Mouse (Mus musculus): ENCODE results near the gene Snx30. TPM values are rescaled to one million over a fixed set of nuclear protein-coding genes. Genes with fewer than 3 reads are reported as not detected.

Snx30 gene
- polyA plus RNA-seq, 1 experiment from 2014 or later: 3.4 TPM

- 45% methylated on average over 7 of the region's 7 CpGs for WGBS (ENCODE audit: insufficient replicate concordance)
- no peaks in the 10 kb centered on the region for H3K27me3 ChIP-seq
- no peaks in the 10 kb centered on the region for H3K9me3 ChIP-seq (replicated peaks)
- H3K4me1 ChIP-seq (replicated peaks): peaks cover 57% of the 10 kb centered on the region
- DNase-seq (no peak), ATAC-seq (ENCODE audit: low read depth) (peak; percentile 55)
- H3K27ac ChIP-seq: no peak overlapping the region
- no peak overlapping the region for H3K4me3 ChIP-seq (replicated peaks)
- H3K4me2 ChIP-seq: no peak overlapping the region
- peak overlapping the region; percentile 3; the same call in 1 of the 2 replicates for H3K9ac ChIP-seq
- no peaks in the 10 kb centered on the region for H3K36me3 ChIP-seq
Observed at GRCm38 (mm10) chr4:59814094-59814493, 8.5 kb downstream of the Snx30 start.

DNA sequence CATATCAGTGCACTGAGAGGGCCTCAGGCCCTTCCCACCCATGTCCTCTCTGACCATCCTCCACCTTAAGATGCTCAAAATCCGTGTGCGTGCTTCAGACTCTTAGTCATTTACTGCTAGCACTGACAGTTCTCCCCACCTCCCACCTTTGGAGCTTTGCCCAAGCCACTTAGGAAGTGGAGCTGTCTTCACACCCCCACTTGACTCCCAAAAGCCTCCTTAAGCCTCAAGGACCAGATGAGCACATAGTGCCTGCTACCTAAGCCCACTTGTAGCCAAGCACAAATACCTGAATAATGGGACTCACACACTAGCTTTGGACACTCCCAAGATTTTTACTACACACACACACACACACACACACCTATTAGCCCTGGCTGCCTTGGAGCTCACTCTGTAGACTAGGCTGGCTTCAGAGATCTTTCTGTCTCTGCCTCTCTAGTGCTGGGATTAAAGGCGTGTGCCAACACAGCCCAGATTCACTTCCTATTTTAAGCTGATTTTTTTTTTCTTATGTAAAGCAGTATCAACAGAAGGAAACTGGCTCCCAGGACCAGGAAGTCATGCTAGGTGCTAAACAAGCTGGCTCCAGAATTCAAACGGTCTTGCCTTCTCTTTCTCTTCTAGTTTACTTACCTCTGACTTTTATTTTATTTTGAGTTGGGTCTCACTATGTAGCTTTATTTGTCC lies 9.6 kb downstream of the Snx30 start:
- Histone ChIP-seq H3K27ac (no peak overlapping the region; the same call in 1 of the 2 replicates), H3K36me3 (no peaks in the 10 kb centered on the region), H3K9me3 (replicated peaks) (no peaks in the 10 kb centered on the region), H3K27me3 (no peaks in the 10 kb centered on the region), H3K4me2 (no peak overlapping the region), H3K4me1 (replicated peaks) (peaks cover 64% of the 10 kb centered on the region), H3K9ac (no peak overlapping the region), H3K4me3 (replicated peaks) (no peak overlapping the region)
- DNase-seq (no peak), ATAC-seq (ENCODE audit: low read depth) (no peak)
- WGBS (ENCODE audit: insufficient replicate concordance): 58% methylated on average over 4 of the region's 4 CpGs

DNA sequence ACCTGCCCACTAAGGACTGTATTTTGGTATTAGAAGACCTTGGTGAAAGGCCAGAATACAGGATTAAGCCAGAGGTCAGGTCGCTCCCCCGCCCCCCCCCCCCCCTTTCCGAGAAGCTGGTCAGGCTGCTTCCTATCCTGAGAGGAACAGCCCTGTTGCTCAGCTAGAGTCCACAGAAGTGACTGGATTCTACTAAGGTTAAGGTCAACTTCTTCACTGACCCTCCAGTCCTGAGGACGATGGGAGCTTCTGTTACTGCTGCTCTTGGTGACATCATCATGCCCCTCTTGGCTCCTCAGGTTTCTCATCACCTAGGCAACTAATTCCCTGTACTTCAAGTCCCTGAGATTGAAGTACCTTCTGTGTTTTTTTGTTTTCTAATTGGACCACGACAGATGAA lies 10.4 kb downstream of the Snx30 start:
- WGBS (ENCODE audit: insufficient replicate concordance): 68% methylated on average over 5 of the region's 5 CpGs
- Histone ChIP-seq H3K36me3 (no peaks in the 10 kb centered on the region), H3K4me2 (no peak overlapping the region), H3K9me3 (replicated peaks) (no peaks in the 10 kb centered on the region), H3K27me3 (no peaks in the 10 kb centered on the region), H3K4me1 (replicated peaks) (peaks cover 64% of the 10 kb centered on the region), H3K27ac (no peak overlapping the region), H3K4me3 (replicated peaks) (no peak overlapping the region), H3K9ac (no peak overlapping the region)
- ATAC-seq (ENCODE audit: low read depth) (no peak), DNase-seq (no peak)

DNA sequence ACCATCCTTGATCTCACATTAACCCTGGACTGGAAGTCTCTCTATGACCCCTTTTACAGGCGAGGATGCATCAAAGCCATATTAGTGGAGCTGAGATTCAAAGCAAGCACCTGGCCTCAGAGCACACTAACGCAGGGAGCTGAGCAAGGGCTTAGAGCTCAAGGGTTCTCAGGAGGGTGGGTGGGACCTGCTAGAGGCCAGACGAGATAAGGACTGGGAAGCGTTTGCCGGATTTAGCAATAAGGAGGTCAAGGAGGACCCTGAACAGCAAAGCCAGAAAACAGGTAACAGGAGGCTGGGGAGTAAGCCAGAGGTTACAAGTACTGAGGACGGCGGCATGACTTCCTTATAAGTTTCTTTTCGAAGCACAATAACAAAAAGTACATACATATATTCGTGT lies 10.8 kb downstream of the Snx30 start:
- Histone ChIP-seq H3K27ac (no peak overlapping the region), H3K36me3 (no peaks in the 10 kb centered on the region), H3K9ac (no peak overlapping the region), H3K4me2 (no peak overlapping the region), H3K4me1 (replicated peaks) (peaks cover 64% of the 10 kb centered on the region), H3K27me3 (no peaks in the 10 kb centered on the region), H3K4me3 (replicated peaks) (no peak overlapping the region), H3K9me3 (replicated peaks) (no peaks in the 10 kb centered on the region)
- WGBS (ENCODE audit: insufficient replicate concordance): 49% methylated on average over 9 of the region's 9 CpGs
- no peak for ATAC-seq (ENCODE audit: low read depth)
- no peak for DNase-seq

DNA sequence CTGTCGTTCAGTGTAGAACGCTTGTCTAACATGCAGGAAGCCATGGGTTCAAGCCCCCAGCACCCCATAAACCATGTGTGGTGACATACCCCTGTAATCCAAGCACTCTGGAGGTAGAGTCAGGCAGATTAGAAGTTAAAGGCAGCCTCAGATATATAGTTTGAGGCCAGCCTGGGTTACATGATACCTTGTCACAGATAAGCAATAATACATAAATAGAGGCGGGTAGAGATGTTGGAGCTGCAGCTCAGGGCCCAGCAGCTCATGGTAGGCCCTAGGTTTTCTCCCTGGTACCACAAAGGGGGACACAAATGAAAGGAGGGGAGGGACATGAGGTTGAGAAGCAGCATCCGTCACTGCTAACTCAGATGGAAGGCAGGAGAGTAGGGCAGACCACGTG lies 12.2 kb downstream of the Snx30 start:
- Histone ChIP-seq H3K4me3 (replicated peaks) (no peak overlapping the region), H3K36me3 (no peaks in the 10 kb centered on the region), H3K27me3 (no peaks in the 10 kb centered on the region), H3K9me3 (replicated peaks) (no peaks in the 10 kb centered on the region), H3K9ac (no peak overlapping the region), H3K4me1 (replicated peaks) (peaks cover 64% of the 10 kb centered on the region), H3K27ac (no peak overlapping the region), H3K4me2 (no peak overlapping the region)
- WGBS (ENCODE audit: insufficient replicate concordance): 55% methylated on average over 5 of the region's 5 CpGs
- ATAC-seq (ENCODE audit: low read depth) (peak; percentile 63), DNase-seq (no peak)

DNA sequence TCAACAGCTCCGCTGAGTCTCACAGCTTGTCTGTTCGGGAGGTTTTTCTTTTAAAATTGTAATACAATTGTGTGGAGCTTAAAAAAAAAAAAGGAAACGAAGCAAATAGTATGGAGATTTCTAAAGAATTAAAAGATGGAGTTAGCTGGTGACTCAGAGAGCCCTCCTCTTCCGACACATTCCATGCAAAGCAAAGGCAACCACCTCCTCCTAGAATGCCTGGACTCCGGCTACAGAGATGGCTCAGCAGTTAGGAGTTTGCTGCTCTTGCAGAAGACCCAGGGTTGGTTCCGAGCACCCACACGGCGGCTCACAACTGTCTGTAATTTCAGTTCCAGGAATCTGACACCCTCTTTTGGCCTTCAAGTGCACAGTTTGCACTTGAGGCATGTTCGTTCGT lies 12.9 kb downstream of the Snx30 start:
- peaks cover 66% of the 10 kb centered on the region for H3K4me1 ChIP-seq (replicated peaks)
- no peak overlapping the region for H3K9ac ChIP-seq
- ATAC-seq (ENCODE audit: low read depth): no peak
- H3K4me3 ChIP-seq (replicated peaks): no peak overlapping the region
- no peak for DNase-seq
- H3K36me3 ChIP-seq: no peaks in the 10 kb centered on the region
- H3K27me3 ChIP-seq: no peaks in the 10 kb centered on the region
- no peak overlapping the region; the same call in 1 of the 2 replicates for H3K27ac ChIP-seq
- H3K9me3 ChIP-seq (replicated peaks): no peaks in the 10 kb centered on the region
- no peak overlapping the region for H3K4me2 ChIP-seq
- WGBS (ENCODE audit: insufficient replicate concordance): 77% methylated on average over 10 of the region's 10 CpGs

DNA sequence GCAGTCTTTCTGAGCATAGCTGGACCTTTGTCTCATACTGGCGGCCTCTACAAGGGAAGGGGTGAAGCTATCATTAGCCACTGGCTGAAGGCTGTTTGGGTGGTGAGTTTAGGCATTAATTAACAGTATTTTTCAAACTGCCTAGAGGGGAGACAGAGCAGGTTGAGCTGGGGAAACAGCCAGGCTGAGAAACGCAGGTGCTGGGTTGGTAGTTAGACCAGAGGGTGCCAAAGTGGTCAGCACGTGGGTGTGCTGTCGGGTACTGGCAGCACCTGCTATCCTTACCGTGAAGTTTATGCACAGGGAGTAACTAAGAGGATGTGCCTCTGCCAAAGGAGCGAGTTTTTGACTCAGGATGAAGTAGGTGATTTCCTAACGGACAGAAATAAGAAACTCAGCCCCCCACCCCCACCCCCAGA lies 13.4 kb downstream of the Snx30 start:
- DNase-seq (no peak), ATAC-seq (ENCODE audit: low read depth) (no peak)
- WGBS (ENCODE audit: insufficient replicate concordance): 39% methylated on average over 7 of the region's 7 CpGs
- Histone ChIP-seq H3K4me3 (replicated peaks) (no peak overlapping the region), H3K27ac (peak overlapping the region; percentile 39; the same call in 1 of the 2 replicates), H3K9me3 (replicated peaks) (no peaks in the 10 kb centered on the region), H3K4me1 (replicated peaks) (peaks cover 63% of the 10 kb centered on the region), H3K4me2 (no peak overlapping the region), H3K9ac (no peak overlapping the region), H3K27me3 (no peaks in the 10 kb centered on the region), H3K36me3 (no peaks in the 10 kb centered on the region)

DNA sequence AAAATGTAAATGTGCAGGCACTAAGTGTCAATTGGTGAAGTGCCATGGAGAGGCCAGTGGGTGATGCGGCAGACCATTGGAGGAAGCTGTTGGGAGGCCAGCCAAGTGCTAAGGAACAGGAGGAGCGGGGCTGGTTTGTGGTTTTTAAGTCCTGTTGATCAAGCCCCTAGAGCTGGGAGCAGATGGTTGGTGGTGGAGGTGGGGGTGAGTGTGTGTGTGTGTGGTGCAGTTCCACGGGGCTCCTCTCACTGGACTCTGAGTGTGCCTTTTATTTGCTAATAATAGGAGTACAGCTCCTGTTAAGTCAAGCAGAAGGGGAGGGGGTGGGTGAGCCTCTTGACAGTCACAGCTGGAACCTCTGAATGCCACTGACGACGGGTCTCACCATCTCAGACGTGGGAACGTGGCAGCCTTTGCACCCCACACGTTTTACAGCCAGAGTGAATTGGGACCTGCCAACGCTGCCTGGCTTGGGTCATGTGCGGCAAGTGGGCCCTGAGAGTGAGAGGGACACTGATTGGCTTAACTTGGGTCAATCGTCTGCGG lies 13.9 kb downstream of the Snx30 start:
- Histone ChIP-seq H3K4me3 (replicated peaks) (no peak overlapping the region), H3K36me3 (no peaks in the 10 kb centered on the region), H3K27ac (peak overlapping the region; percentile 39; the same call in 1 of the 2 replicates), H3K9ac (no peak overlapping the region), H3K9me3 (replicated peaks) (no peaks in the 10 kb centered on the region), H3K4me1 (replicated peaks) (peaks cover 58% of the 10 kb centered on the region), H3K4me2 (no peak overlapping the region), H3K27me3 (no peaks in the 10 kb centered on the region)
- no peak for DNase-seq
- no peak; the same call in 1 of the 2 replicates for ATAC-seq (ENCODE audit: low read depth)
- 53% methylated on average over 12 of the region's 12 CpGs for WGBS (ENCODE audit: insufficient replicate concordance)

- ATAC-seq (ENCODE audit: low read depth) (no peak), DNase-seq (no peak)
- Histone ChIP-seq H3K27ac (no peak overlapping the region), H3K4me1 (replicated peaks) (peaks cover 57% of the 10 kb centered on the region), H3K9me3 (replicated peaks) (no peaks in the 10 kb centered on the region), H3K9ac (no peak overlapping the region), H3K4me2 (no peak overlapping the region), H3K27me3 (no peaks in the 10 kb centered on the region), H3K4me3 (replicated peaks) (no peak overlapping the region), H3K36me3 (no peaks in the 10 kb centered on the region)
- WGBS (ENCODE audit: insufficient replicate concordance): 80% methylated on average over 1 of the region's 1 CpGs
Observed at GRCm38 (mm10) chr4:59821516-59821915, 15.9 kb downstream of the Snx30 start.

GRCm38 (mm10) chr4:59822119-59822518 lies 16.5 kb downstream of the Snx30 start:
- H3K36me3 ChIP-seq: 0 out of 2 replicates have a peak, but pooled peaks cover under 1% of the 10 kb centered on the region
- no peak overlapping the region for H3K27ac ChIP-seq
- no peaks in the 10 kb centered on the region for H3K27me3 ChIP-seq
- H3K4me1 ChIP-seq (replicated peaks): peaks cover 53% of the 10 kb centered on the region
- H3K4me3 ChIP-seq (replicated peaks): no peak overlapping the region
- no peaks in the 10 kb centered on the region for H3K9me3 ChIP-seq (replicated peaks)
- no peak for DNase-seq
- WGBS (ENCODE audit: insufficient replicate concordance): 53% methylated on average over 4 of the region's 4 CpGs
- no peak for ATAC-seq (ENCODE audit: low read depth)
- no peak overlapping the region for H3K4me2 ChIP-seq
- no peak overlapping the region for H3K9ac ChIP-seq

GRCm38 (mm10) chr4:59823470-59823869 lies 17.8 kb downstream of the Snx30 start:
- no peak overlapping the region for H3K9ac ChIP-seq
- 49% methylated on average over 7 of the region's 7 CpGs for WGBS (ENCODE audit: insufficient replicate concordance)
- H3K27ac ChIP-seq: no peak overlapping the region
- no peak overlapping the region for H3K4me2 ChIP-seq
- H3K36me3 ChIP-seq: 0 out of 2 replicates have a peak, but pooled peaks cover 3% of the 10 kb centered on the region
- ATAC-seq (ENCODE audit: low read depth) (no peak), DNase-seq (no peak)
- no peaks in the 10 kb centered on the region for H3K9me3 ChIP-seq (replicated peaks)
- no peaks in the 10 kb centered on the region for H3K27me3 ChIP-seq
- no peak overlapping the region for H3K4me3 ChIP-seq (replicated peaks)
- H3K4me1 ChIP-seq (replicated peaks): peaks cover 39% of the 10 kb centered on the region

DNA sequence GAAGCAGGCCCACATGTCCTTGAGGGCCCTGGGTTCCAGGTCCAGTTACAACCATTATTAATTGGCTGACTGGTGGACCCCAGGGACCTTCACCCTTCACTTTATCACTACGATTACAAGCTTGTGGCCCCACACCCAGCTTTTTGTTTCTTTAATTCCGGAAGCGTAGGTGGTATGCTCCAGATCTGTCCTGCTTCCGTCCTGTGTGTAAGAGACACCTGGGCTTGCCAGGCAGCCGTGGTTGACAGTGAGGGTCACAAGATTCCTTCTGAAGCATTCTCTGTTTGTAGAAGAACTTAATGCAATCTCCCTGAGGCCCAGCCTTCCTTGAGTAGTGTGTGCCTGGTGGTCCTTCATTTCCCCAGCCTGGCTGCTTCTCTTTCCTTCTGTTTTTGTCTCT lies 19.2 kb downstream of the Snx30 start:
- WGBS (ENCODE audit: insufficient replicate concordance): 74% methylated on average over 5 of the region's 5 CpGs
- ATAC-seq (ENCODE audit: low read depth): no peak
- H3K9ac ChIP-seq: no peak overlapping the region
- no peak overlapping the region for H3K4me2 ChIP-seq
- H3K27me3 ChIP-seq: no peaks in the 10 kb centered on the region
- H3K9me3 ChIP-seq (replicated peaks): no peaks in the 10 kb centered on the region
- 0 out of 2 replicates have a peak, but pooled peaks cover 3% of the 10 kb centered on the region for H3K36me3 ChIP-seq
- no peak overlapping the region for H3K27ac ChIP-seq
- H3K4me1 ChIP-seq (replicated peaks): peaks cover 25% of the 10 kb centered on the region
- DNase-seq: no peak
- H3K4me3 ChIP-seq (replicated peaks): no peak overlapping the region

Measured in liver, embryonic 13.5 days (tissue).